Mouse (Mus musculus): ENCODE measurements at regions not wholly inside any gene's neighbourhood (a gene's known extent, or its start where the extent isn't known, plus 50 kb on each side); places are given as distances from the start of the nearest gene placed in this dataset.

DNA sequence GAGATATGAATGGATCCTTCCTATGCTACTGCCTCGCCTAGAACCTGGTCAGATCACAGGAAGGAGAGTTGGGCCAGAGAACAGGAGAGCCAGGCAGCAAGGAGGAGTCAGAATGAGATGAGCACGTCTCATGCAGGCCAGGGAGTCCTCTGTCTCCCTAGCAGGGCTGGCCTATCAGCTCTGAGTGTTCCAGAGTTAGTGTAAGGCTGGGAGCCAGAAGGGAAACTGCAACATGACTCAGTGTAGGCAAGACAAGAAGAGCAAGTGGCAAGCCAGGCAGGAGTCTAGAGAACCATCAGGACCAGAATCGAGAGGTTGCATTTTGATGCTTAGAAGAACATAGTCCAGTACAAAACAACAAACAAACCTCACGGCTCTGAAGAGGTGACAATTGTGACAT is 249.6 kb downstream of the Hivep2 start:
- 78% methylated on average over 4 of the region's 4 CpGs for WGBS
- Histone ChIP-seq H3K27ac (ENCODE audit: low read length) (no peak overlapping the region), H3K27me3 (ENCODE audit: control insufficient read depth, insufficient read depth, low read length) (no peaks in the 10 kb centered on the region), H3K4me1 (ENCODE audit: control insufficient read depth, insufficient read depth, low read length) (no peaks in the 10 kb centered on the region), H3K4me3 (ENCODE audit: low read depth, low read length) (no peak overlapping the region), H3K9me3 (ENCODE audit: control insufficient read depth, low read depth, low read length) (no peaks in the 10 kb centered on the region), H3K9ac (replicated peaks; ENCODE audit: low read depth, low read length) (no peak overlapping the region), H3K36me3 (ENCODE audit: control insufficient read depth, insufficient read depth, low read length) (no peaks in the 10 kb centered on the region), H3K4me2 (replicated peaks; ENCODE audit: low read depth, low read length) (no peak overlapping the region)
- ATAC-seq (ENCODE audit: insufficient number of reproducible peaks, insufficient read depth, low FRiP score, low read depth) = no peak

DNA sequence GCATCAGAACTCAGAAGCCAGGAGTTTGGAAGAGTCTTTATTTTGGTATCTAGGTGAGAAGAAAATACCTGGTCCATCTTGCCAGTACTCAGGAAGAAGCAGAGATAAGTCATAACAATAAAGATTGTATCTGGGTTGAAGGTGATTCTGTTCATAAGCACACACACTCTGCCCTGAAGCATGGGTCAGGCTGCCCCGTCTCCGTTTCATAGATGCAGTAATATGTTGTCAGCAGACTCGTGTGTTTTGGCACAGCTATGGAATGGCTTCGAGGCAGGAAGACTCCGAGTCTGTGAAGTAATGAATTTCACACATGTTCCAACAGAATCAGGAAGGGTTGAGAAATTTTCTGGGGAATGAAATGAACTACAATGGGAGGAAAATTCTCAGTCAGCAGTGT is 247.7 kb downstream of the Hivep2 start:
- Histone ChIP-seq H3K27ac (ENCODE audit: low read length) (no peak overlapping the region), H3K4me3 (ENCODE audit: low read depth, low read length) (no peak overlapping the region), H3K9me3 (ENCODE audit: control insufficient read depth, low read depth, low read length) (no peaks in the 10 kb centered on the region), H3K4me1 (ENCODE audit: control insufficient read depth, insufficient read depth, low read length) (no peaks in the 10 kb centered on the region), H3K27me3 (ENCODE audit: control insufficient read depth, insufficient read depth, low read length) (no peaks in the 10 kb centered on the region), H3K36me3 (ENCODE audit: control insufficient read depth, insufficient read depth, low read length) (no peaks in the 10 kb centered on the region), H3K9ac (replicated peaks; ENCODE audit: low read depth, low read length) (no peak overlapping the region), H3K4me2 (replicated peaks; ENCODE audit: low read depth, low read length) (no peak overlapping the region)
- no peak for ATAC-seq (ENCODE audit: insufficient number of reproducible peaks, insufficient read depth, low FRiP score, low read depth)
- WGBS = 88% methylated on average over 5 of the region's 5 CpGs

DNA sequence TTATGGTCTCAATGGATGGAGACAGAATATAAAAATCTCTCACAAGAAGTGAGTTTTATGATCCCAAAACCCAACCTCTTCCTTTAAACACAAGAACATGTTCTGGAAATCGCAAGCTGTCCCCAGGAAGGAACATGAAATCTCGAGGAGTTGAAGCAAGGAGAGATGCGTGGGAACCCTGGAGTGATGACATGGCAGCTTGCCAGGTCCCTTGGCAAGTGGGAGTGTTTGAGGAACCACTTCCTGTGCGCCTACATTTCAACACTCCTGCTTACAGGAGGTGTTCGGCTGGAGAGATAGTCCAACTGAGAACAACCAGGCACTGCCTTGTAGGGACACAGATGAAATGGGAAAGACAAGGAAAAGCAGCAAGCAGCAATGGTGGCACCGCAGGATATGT is 246.1 kb downstream of the Hivep2 start:
- no peaks in the 10 kb centered on the region for H3K9me3 ChIP-seq (ENCODE audit: control insufficient read depth, low read depth, low read length)
- ATAC-seq (ENCODE audit: insufficient number of reproducible peaks, insufficient read depth, low FRiP score, low read depth) = no peak
- no peaks in the 10 kb centered on the region for H3K4me1 ChIP-seq (ENCODE audit: control insufficient read depth, insufficient read depth, low read length)
- 52% methylated on average over 6 of the region's 6 CpGs for WGBS
- H3K27me3 ChIP-seq (ENCODE audit: control insufficient read depth, insufficient read depth, low read length) = no peaks in the 10 kb centered on the region
- H3K4me3 ChIP-seq (ENCODE audit: low read depth, low read length) = no peak overlapping the region
- no peak overlapping the region for H3K27ac ChIP-seq (ENCODE audit: low read length)
- H3K9ac ChIP-seq (replicated peaks; ENCODE audit: low read depth, low read length) = no peak overlapping the region
- no peak overlapping the region for H3K4me2 ChIP-seq (replicated peaks; ENCODE audit: low read depth, low read length)
- no peaks in the 10 kb centered on the region for H3K36me3 ChIP-seq (ENCODE audit: control insufficient read depth, insufficient read depth, low read length)

DNA sequence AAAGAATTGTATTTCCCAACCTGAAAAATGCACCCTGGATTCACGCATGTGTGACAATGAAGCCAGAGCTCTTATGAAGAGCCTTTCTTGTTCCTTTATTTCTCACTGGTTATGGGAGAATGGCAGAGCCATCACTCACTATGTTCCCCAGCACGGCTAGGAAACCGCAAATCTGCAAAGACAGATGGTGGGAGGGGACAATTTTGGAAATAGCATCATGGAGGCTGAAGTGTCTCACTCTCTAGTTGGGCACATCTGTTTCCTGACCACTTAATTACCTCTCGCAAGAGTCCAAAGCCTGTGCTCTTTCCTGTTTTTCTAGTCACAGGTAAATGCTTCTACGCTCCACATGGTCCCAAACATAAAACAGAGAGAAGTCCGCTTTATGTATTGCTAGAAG is 245.6 kb downstream of the Hivep2 start:
- WGBS = 77% methylated on average over 6 of the region's 6 CpGs

DNA sequence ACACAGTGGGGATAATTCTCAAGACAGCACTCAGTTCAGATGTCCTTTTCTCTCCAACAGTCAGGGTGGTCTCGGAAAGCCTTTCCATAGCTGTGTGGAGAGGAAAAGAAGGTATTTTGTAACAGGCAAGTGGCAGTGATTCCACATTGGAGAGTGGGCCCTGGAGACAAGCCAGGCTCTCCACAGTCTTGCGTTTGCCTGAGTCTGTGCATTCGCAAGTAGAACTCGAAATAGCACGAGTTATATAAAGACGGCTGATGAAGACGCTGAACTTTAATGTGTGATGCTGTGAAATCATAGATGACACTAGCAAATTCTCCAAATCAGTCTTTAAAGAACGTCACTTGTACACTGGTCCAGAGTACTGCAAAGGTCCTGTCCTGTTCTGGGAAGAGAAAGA is 244.6 kb downstream of the Hivep2 start:
- ATAC-seq (ENCODE audit: insufficient number of reproducible peaks, insufficient read depth, low FRiP score, low read depth) = no peak

More for the DNA sequence above, 245.6 kb downstream of the Hivep2 start:
- ATAC-seq (ENCODE audit: insufficient number of reproducible peaks, insufficient read depth, low FRiP score, low read depth) = no peak
- no peak overlapping the region for H3K4me3 ChIP-seq (ENCODE audit: low read depth, low read length)
- no peak overlapping the region for H3K9ac ChIP-seq (replicated peaks; ENCODE audit: low read depth, low read length)
- H3K36me3 ChIP-seq (ENCODE audit: control insufficient read depth, insufficient read depth, low read length) = no peaks in the 10 kb centered on the region
- H3K27ac ChIP-seq (ENCODE audit: low read length) = no peak overlapping the region
- H3K9me3 ChIP-seq (ENCODE audit: control insufficient read depth, low read depth, low read length) = no peaks in the 10 kb centered on the region
- H3K4me1 ChIP-seq (ENCODE audit: control insufficient read depth, insufficient read depth, low read length) = no peaks in the 10 kb centered on the region
- no peaks in the 10 kb centered on the region for H3K27me3 ChIP-seq (ENCODE audit: control insufficient read depth, insufficient read depth, low read length)
- H3K4me2 ChIP-seq (replicated peaks; ENCODE audit: low read depth, low read length) = no peak overlapping the region

GRCm38 (mm10) chr10:14210045-14210444 is 244.2 kb downstream of the Hivep2 start:
- 87% methylated on average over 6 of the region's 6 CpGs for WGBS
- Histone ChIP-seq H3K4me3 (ENCODE audit: low read depth, low read length) (no peak overlapping the region), H3K36me3 (ENCODE audit: control insufficient read depth, insufficient read depth, low read length) (no peaks in the 10 kb centered on the region), H3K4me2 (replicated peaks; ENCODE audit: low read depth, low read length) (no peak overlapping the region), H3K9me3 (ENCODE audit: control insufficient read depth, low read depth, low read length) (no peaks in the 10 kb centered on the region), H3K4me1 (ENCODE audit: control insufficient read depth, insufficient read depth, low read length) (no peaks in the 10 kb centered on the region), H3K27ac (ENCODE audit: low read length) (no peak overlapping the region), H3K9ac (replicated peaks; ENCODE audit: low read depth, low read length) (no peak overlapping the region), H3K27me3 (ENCODE audit: control insufficient read depth, insufficient read depth, low read length) (no peaks in the 10 kb centered on the region)
- ATAC-seq (ENCODE audit: insufficient number of reproducible peaks, insufficient read depth, low FRiP score, low read depth) = no peak

More for the DNA sequence above, 244.6 kb downstream of the Hivep2 start:
- Histone ChIP-seq H3K36me3 (ENCODE audit: control insufficient read depth, insufficient read depth, low read length) (no peaks in the 10 kb centered on the region), H3K27ac (ENCODE audit: low read length) (no peak overlapping the region), H3K4me3 (ENCODE audit: low read depth, low read length) (no peak overlapping the region), H3K9me3 (ENCODE audit: control insufficient read depth, low read depth, low read length) (no peaks in the 10 kb centered on the region), H3K27me3 (ENCODE audit: control insufficient read depth, insufficient read depth, low read length) (no peaks in the 10 kb centered on the region), H3K4me1 (ENCODE audit: control insufficient read depth, insufficient read depth, low read length) (no peaks in the 10 kb centered on the region), H3K4me2 (replicated peaks; ENCODE audit: low read depth, low read length) (no peak overlapping the region), H3K9ac (replicated peaks; ENCODE audit: low read depth, low read length) (no peak overlapping the region)
- 90% methylated on average over 8 of the region's 8 CpGs for WGBS

GRCm38 (mm10) chr10:14208206-14208605 is 242.3 kb downstream of the Hivep2 start:
- H3K9ac ChIP-seq (replicated peaks; ENCODE audit: low read depth, low read length) = no peak overlapping the region
- H3K9me3 ChIP-seq (ENCODE audit: control insufficient read depth, low read depth, low read length) = no peaks in the 10 kb centered on the region
- H3K4me3 ChIP-seq (ENCODE audit: low read depth, low read length) = no peak overlapping the region
- 73% methylated on average over 6 of the region's 6 CpGs for WGBS
- no peaks in the 10 kb centered on the region for H3K36me3 ChIP-seq (ENCODE audit: control insufficient read depth, insufficient read depth, low read length)
- no peaks in the 10 kb centered on the region for H3K4me1 ChIP-seq (ENCODE audit: control insufficient read depth, insufficient read depth, low read length)
- H3K4me2 ChIP-seq (replicated peaks; ENCODE audit: low read depth, low read length) = no peak overlapping the region
- ATAC-seq (ENCODE audit: insufficient number of reproducible peaks, insufficient read depth, low FRiP score, low read depth) = no peak
- H3K27ac ChIP-seq (ENCODE audit: low read length) = no peak overlapping the region
- H3K27me3 ChIP-seq (ENCODE audit: control insufficient read depth, insufficient read depth, low read length) = no peaks in the 10 kb centered on the region

- H3K4me2 ChIP-seq (replicated peaks; ENCODE audit: low read depth, low read length) = no peak overlapping the region
- 45% methylated on average over 5 of the region's 5 CpGs for WGBS
- no peaks in the 10 kb centered on the region for H3K36me3 ChIP-seq (ENCODE audit: control insufficient read depth, insufficient read depth, low read length)
- ATAC-seq (ENCODE audit: insufficient number of reproducible peaks, insufficient read depth, low FRiP score, low read depth) = no peak
- H3K4me3 ChIP-seq (ENCODE audit: low read depth, low read length) = no peak overlapping the region
- no peak overlapping the region for H3K27ac ChIP-seq (ENCODE audit: low read length)
- H3K9ac ChIP-seq (replicated peaks; ENCODE audit: low read depth, low read length) = no peak overlapping the region
- H3K9me3 ChIP-seq (ENCODE audit: control insufficient read depth, low read depth, low read length) = no peaks in the 10 kb centered on the region
- no peaks in the 10 kb centered on the region for H3K4me1 ChIP-seq (ENCODE audit: control insufficient read depth, insufficient read depth, low read length)
- no peaks in the 10 kb centered on the region for H3K27me3 ChIP-seq (ENCODE audit: control insufficient read depth, insufficient read depth, low read length)
Observed at GRCm38 (mm10) chr10:14207616-14208015, 241.7 kb downstream of the Hivep2 start.

- Histone ChIP-seq H3K9ac (replicated peaks; ENCODE audit: low read depth, low read length) (no peak overlapping the region), H3K27me3 (ENCODE audit: control insufficient read depth, insufficient read depth, low read length) (no peaks in the 10 kb centered on the region), H3K4me2 (replicated peaks; ENCODE audit: low read depth, low read length) (no peak overlapping the region), H3K4me3 (ENCODE audit: low read depth, low read length) (no peak overlapping the region), H3K36me3 (ENCODE audit: control insufficient read depth, insufficient read depth, low read length) (no peaks in the 10 kb centered on the region), H3K4me1 (ENCODE audit: control insufficient read depth, insufficient read depth, low read length) (no peaks in the 10 kb centered on the region), H3K27ac (ENCODE audit: low read length) (no peak overlapping the region), H3K9me3 (ENCODE audit: control insufficient read depth, low read depth, low read length) (no peaks in the 10 kb centered on the region)
- ATAC-seq (ENCODE audit: insufficient number of reproducible peaks, insufficient read depth, low FRiP score, low read depth) = no peak
- 70% methylated on average over 5 of the region's 5 CpGs for WGBS
Observed at GRCm38 (mm10) chr10:14207051-14207570, 241.2 kb downstream of the Hivep2 start.
